Mouse (Mus musculus) left cerebral cortex, adult 2 months (tissue): ENCODE results near the gene Ormdl2. TPM values are rescaled to one million over a fixed set of nuclear protein-coding genes. Genes with fewer than 3 reads are reported as not detected.

Experiments
- DNase-seq, 2 experiments: peaks; one replicate each; pipeline ENCODE4 v3.0.0; 2021 to 2022; ENCODE audit warnings: low spot score in 2 of 2, mixed read lengths in 1 of 2; ENCODE audit errors: extremely low spot score in 1 of 2
- H3K27ac ChIP-seq: fragments of 200-600 bp; 2 replicates; pipeline ENCODE4 v1.8.1; 2022
- H3K4me3 ChIP-seq: fragments of 200-600 bp; 2 replicates; pipeline ENCODE4 v1.8.1; 2022
- CTCF ChIP-seq: fragments of 200-600 bp; IDR thresholded peaks from 2 replicates; pipeline ENCODE4 v1.8.1; 2022; ENCODE audit warnings: antibody characterized with exemption, mild to moderate bottlenecking, moderate library complexity
- intact Hi-C: fragments of 180-260 bp; cut with DNase I; formaldehyde crosslinking; loops from one replicate; pipeline ENCODE4 v1.15.1; 2025
- total RNA-seq, 2 experiments: library from RNA; stranded (reverse); gene quantifications; 2 replicates each; pipeline ENCODE4 v1.2.3; 2021

Ormdl2 gene
- total RNA-seq, 2 experiments from 2014 or later = 7.9 to 9.0 TPM

DNA sequence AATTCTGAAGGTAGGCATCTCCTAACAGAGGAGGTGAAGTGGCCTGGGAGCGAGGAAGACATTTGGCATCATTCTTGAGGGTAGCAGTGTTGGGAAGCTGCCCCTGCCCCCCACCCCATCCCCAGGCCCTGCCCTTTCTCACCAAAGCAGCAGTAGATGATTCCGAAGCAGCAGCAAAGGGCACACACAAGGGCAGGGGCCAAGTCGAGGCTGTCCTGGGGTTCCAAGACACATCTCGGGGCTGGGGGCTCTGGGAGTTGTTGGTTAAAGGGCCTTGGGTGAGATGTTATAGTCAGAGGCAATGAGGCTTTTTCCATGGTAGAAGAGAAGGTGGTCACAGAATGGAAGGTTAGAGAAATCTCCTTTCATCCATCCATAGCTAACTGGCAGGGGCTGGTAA lies 18.5 kb downstream of the Ormdl2 start:
- intact Hi-C loops = no loop called here
- Histone ChIP-seq H3K27ac (no peak overlapping the region), H3K4me3 (peak overlapping the region; percentile 86)
- no peak for DNase-seq
- no peak for TF ChIP-seq CTCF

DNA sequence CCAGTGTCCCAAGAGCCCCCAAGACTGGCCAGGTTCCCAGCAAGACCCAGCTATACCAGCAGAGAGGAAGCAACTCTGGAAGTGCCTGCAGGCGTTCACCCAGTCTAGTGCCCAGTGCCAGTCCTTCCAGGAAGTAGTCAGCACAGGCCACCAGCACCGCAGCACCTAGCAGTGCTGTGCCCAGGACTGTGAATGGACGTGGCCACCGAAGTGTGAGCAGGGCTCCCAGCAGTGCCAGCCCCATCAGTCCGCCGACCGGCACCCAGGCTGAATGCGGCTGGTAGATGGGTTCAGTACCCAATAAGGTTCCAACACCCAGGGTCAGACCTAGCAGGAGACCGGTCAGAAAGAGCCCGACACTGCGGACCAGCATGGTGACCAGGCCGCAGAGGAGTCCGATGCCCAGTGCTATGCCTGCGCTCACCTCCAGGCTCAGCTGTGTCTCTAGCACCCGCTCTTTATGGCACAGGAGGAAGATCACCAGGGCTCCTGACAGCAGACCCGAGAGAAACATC lies 19.4 kb downstream of the Ormdl2 start:
- Histone ChIP-seq H3K4me3 (no peak overlapping the region), H3K27ac (no peak overlapping the region)
- no peak; the same call in 1 of the 2 replicates for TF ChIP-seq CTCF
- intact Hi-C loops = no loop called here
- DNase-seq = no peak

DNA sequence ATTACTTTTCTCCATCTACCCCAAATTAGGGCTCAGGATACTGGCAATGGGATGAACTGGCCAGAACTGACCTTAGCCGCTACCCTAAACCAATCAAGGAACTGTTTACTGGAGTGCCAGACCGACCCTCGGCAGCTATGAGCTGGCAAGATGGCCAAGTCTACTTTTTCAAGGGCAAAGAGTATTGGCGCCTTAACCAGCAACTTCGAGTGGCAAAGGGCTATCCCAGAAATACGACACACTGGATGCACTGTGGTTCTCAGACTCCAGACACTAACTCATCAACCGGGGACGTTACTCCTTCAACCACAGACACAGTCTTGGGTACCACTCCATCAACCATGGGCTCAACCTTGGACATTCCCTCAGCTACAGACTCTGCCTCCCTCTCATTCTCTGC lies 22.8 kb downstream of the Ormdl2 start:
- H3K4me3 ChIP-seq = no peak overlapping the region
- intact Hi-C loops = no loop called here
- no peak overlapping the region for H3K27ac ChIP-seq
- TF ChIP-seq CTCF = no peak
- no peak for DNase-seq

DNA sequence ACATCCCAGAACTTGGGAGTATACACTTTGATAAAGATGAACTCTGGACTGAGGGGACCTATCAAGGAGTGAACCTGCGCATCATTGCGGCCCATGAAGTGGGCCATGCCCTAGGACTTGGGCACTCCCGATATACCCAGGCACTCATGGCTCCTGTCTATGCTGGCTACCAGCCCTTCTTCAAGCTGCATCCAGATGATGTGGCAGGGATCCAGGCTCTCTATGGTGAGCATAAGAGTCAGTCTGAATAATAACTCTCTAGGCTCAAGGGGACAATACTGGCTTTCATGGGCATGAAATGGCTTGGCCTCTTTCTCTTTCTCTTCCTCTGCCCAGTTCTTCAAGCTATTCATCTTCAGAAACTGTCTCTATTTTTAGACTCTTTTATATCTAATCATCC lies 25.9 kb downstream of the Ormdl2 start:
- no peak for DNase-seq
- Histone ChIP-seq H3K27ac (no peak overlapping the region), H3K4me3 (no peak overlapping the region)
- TF ChIP-seq CTCF = no peak
- intact Hi-C loops = no loop called here

DNA sequence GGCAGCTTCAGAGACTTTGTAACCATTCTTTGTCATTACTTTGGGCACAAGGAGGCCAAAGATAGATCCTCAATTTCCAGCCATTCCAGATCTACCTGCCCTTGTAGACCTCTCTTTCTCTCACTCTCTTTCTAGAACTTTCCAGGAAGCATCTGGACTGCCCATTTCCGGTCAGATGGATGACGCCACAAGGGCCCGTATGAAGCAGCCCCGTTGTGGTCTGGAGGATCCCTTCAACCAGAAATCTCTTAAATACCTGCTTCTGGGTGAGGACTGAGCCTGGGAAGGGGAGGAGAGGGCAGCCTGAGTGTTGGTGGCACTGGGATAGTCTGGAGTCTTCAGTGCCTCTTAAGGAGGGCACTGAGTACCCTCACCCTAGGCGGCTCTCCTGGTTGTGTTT lies 27.1 kb downstream of the Ormdl2 start:
- no peak for TF ChIP-seq CTCF
- DNase-seq = no peak
- no peak overlapping the region for H3K4me3 ChIP-seq
- intact Hi-C loops = no loop called here
- H3K27ac ChIP-seq = no peak overlapping the region

DNA sequence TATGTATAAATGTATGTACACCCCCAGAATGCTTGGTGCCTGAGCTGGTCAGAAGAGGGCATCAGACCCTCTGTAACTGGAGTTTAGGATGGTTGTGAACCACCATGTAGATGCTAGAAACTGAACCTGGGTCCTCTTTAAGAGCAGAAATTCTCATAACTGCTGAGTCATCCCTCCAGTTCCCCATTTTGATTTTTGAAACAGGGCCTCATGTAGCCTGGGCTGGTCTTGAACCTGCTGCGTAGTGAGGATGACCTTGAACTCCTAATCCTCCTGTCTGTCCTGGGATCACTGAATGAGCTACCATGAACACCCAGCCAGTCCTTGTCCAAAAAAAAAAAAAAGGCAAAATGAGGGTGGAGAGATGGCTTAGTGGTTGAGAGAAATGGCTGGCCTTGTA lies 28.2 kb downstream of the Ormdl2 start:
- Histone ChIP-seq H3K27ac (no peak overlapping the region), H3K4me3 (no peak overlapping the region)
- no peak for TF ChIP-seq CTCF
- no peak for DNase-seq
- intact Hi-C loops = no loop called here

DNA sequence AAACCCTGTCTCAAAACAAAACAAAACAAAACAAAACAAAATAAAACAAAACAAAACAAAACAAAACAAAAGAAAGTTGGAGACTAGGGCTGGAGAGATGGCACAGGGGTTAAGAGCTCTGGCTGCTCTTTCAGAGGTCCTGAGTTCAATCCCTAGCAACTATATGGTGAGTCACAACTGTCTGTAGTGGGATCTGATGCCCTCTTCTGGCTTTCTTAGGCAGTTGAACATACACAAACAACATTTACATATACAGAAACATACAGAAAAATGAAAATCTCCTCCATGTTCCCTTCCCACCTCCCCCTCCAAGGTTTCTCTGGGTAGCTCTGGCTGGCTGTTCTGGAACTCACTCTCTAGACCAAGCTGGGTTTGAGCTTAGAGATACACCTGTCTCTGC lies 29.4 kb downstream of the Ormdl2 start:
- DNase-seq = no peak
- no peak overlapping the region for H3K4me3 ChIP-seq
- TF ChIP-seq CTCF = no peak; the same call in 1 of the 2 replicates
- intact Hi-C loops = no loop called here
- no peak overlapping the region for H3K27ac ChIP-seq

DNA sequence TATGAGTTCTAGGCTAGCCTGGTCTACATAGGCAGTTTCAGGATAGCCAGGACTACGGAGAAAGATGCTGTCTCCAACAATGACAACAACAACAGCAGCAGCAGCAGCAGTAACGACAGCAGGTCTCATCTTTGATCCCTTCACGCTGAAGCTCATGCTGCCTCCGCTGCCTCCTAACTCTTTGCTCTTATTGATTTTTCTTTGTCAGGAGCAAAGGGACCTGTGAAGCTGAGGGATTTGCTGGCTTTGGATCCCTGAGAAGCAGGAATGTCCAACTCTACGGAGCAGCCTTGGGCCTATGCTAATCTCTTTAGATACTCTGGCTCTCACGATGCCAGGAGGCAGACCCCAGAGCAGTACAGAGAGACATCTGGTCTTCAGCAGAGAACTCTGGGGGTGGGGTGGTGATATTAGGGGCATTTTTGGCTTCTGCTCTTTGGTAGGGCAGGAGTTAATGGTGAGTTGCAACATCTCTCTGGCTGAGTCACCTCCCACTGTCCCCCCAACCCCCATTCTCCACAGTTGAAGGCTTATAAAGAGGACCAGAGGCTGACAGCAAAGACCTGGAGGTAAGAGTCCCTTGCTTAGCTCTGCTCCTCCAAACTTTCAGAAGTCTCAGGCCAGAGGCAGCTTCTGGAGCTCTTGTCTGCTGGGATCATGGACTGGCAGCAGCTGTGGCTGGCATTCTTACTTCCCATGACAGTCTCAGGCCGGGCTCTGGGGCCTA lies 30.9 kb downstream of the Ormdl2 start, which contains the start of gene Mmp19:
Gene Mmp19 (plus strand): TSS at position 513 of the 727 bp plus-strand sequence.
- intact Hi-C loops = no loop called here
- no peak for DNase-seq
- TF ChIP-seq CTCF = no peak

DNA sequence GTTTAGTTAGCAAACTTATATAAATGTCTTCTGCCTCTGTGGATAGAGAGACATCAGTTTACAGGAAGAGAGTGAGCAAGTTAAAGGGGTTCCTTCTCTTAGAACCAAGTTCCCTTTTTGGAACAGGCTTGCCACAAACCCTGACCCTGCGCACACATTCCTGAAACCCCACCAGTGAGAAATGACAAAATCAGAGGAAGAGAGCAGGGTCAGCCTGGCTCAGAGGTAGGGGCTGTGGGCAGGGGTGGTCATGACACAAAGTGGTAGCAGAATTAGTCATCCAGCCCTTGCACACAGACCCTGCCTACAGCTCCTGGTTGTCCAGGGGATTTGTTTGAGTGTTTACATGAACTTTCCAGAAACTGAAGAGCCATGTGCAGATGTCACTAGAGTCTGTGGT lies 41.2 kb downstream of the Ormdl2 start:
- Histone ChIP-seq H3K4me3 (no peak overlapping the region), H3K27ac (no peak overlapping the region)
- intact Hi-C loops = no loop called here
- no peak for TF ChIP-seq CTCF
- DNase-seq = no peak

More for the DNA sequence above, 30.9 kb downstream of the Ormdl2 start, which contains the start of gene Mmp19:
- Histone ChIP-seq H3K27ac (no peak within 1 kb of the TSS), H3K4me3 (no peak within 1 kb of the TSS)

DNA sequence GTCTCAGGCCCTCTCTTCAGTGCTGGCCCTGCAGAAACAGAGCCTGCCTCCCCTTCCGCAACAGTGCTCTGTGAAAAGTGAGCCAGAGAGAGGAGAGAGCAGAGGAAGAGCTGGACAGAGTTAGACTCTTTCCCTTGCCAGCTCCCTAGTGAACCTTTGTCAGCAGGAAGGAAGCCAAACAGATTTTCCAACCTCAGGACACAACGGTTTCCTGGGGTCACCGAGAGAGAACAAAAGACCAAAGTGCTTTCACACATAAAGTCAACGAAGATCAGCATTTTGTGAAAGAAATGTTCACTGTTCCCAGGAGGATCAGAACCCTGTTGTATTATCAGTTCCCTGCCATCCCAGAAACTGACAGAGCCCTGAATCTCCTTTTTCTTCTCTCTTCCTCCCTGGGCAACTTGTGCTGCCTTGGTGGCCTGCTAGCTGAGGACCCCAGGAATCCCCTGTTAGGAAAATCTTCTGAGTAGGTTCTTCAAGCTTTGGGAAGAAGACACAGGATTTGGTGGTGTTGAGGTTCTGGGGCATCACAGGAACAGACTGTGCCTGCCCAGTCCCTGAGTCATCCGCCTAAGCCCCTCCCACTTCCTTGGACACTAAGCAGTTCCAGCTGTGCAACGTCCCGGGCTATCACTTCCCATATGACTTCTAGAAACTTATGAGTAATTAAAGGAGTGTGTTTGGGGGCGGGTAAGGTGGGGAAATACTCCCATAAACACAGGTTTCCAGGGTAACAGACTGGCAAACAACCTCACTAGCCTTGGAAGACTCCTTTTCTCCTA lies 42.2 kb downstream of the Ormdl2 start:
- Histone ChIP-seq H3K4me3 (no peak overlapping the region), H3K27ac (no peak overlapping the region; the same call in 1 of the 2 replicates)
- intact Hi-C loops = no loop called here
- no peak for DNase-seq
- TF ChIP-seq CTCF = no peak

DNA sequence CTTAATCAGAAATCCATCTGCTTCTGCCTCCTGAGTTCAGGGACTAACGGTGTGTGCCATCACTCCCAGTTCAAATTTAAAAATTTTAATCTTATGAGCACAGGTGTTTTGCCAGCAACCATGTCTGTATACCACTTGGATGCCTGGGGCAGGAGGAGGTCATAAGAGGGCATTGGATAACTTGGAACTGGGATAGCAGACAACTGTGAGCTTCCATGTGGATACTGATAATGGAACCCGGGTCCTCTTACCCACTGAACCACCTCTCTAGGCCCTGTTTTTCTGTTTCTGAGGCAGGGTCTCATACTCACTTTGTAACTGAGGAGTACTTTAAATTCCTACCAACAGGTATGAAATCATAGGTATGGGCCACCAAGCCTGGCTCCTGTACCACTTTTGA lies 43.0 kb downstream of the Ormdl2 start:
- intact Hi-C loops = no loop called here
- H3K4me3 ChIP-seq = no peak overlapping the region
- H3K27ac ChIP-seq = no peak overlapping the region
- DNase-seq = no peak
- no peak for TF ChIP-seq CTCF

DNA sequence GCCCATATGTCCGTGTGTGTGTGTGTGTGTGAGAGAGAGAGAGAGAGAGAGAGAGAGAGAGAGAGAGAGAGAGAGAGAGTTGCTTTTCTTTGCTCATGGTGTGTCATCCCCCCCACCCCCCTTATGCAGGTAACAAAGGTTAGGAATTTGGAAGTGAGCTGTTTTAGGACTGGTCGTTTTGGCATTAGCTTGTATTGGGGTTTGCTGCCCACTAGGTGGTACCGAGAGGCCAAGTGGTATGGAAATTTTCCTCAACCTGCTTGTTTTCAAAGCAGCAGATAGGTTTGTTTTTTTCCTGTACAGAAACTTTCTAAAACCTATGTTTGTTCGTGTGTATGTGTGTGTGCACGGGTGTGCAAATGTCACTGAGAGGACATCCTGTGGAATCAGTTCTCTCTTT lies 47.8 kb downstream of the Ormdl2 start:
- no peak overlapping the region for H3K27ac ChIP-seq

More for the DNA sequence above, 47.8 kb downstream of the Ormdl2 start:
- no peak for DNase-seq
- peak; percentile 8 for TF ChIP-seq CTCF
- no peak overlapping the region for H3K4me3 ChIP-seq
- intact Hi-C loops = no loop called here
